Mouse (Mus musculus): Measurements from ENCODE around the gene Chrne.

Gene Chrne

GRCm38 (mm10) chr11:70628431-70628830, 9.4 kb upstream of the Chrne start:
- DNase-seq (ENCODE audit: low spot score in 2 of 2), result no peak

GRCm38 (mm10) chr11:70626877-70627276, 7.9 kb upstream of the Chrne start:
- no peak for DNase-seq (ENCODE audit: low spot score in 2 of 2)

- DNase-seq (ENCODE audit: low spot score in 2 of 2), result peak in 1 of 2 experiments; percentile 41
Measured at GRCm38 (mm10) chr11:70625473-70625872, 6.5 kb upstream of the Chrne start.

GRCm38 (mm10) chr11:70623053-70623742, 4.2 kb upstream of the Chrne start:
- DNase-seq (ENCODE audit: low spot score in 2 of 2), result no peak

- no peak for DNase-seq (ENCODE audit: low spot score in 2 of 2)
Measured at GRCm38 (mm10) chr11:70621972-70622814, 3.2 kb upstream of the Chrne start.

- DNase-seq (ENCODE audit: low spot score in 2 of 2), result peak in 1 of 2 experiments; percentile 17
Measured at GRCm38 (mm10) chr11:70615516-70616093, 3.4 kb downstream of the Chrne start, which contains the start of gene 4930544D05Rik. 4930544D05Rik (plus strand) TSS chr11:70615848.

- peak in 1 of 2 experiments; percentile 23 for DNase-seq (ENCODE audit: low spot score in 2 of 2)
Measured at GRCm38 (mm10) chr11:70615074-70615473, 3.9 kb downstream of the Chrne start.

GRCm38 (mm10) chr11:70612505-70612904, 6.5 kb downstream of the Chrne start:
- DNase-seq (ENCODE audit: low spot score in 2 of 2), result no peak

- DNase-seq (ENCODE audit: low spot score in 2 of 2), result no peak
Measured at GRCm38 (mm10) chr11:70610752-70611151, 8.3 kb downstream of the Chrne start.

GRCm38 (mm10) chr11:70608381-70609066, 10.5 kb downstream of the Chrne start:
- no peak for DNase-seq (ENCODE audit: low spot score in 2 of 2)

GRCm38 (mm10) chr11:70607611-70608010, 11.4 kb downstream of the Chrne start:
- no peak for DNase-seq (ENCODE audit: low spot score in 2 of 2)

- no peak for DNase-seq (ENCODE audit: low spot score in 2 of 2)
Measured at GRCm38 (mm10) chr11:70606717-70607116, 12.3 kb downstream of the Chrne start.

- peak; percentile 64 to 80 for DNase-seq (ENCODE audit: low spot score in 2 of 2)
Measured at GRCm38 (mm10) chr11:70605024-70605566, 13.9 kb downstream of the Chrne start.

GRCm38 (mm10) chr11:70598451-70598953, 20.5 kb downstream of the Chrne start:
- DNase-seq (ENCODE audit: low spot score in 2 of 2), result no peak

GRCm38 (mm10) chr11:70597301-70597700, 21.7 kb downstream of the Chrne start:
- DNase-seq (ENCODE audit: low spot score in 2 of 2), result no peak

GRCm38 (mm10) chr11:70596094-70596493, 22.9 kb downstream of the Chrne start:
- DNase-seq (ENCODE audit: low spot score in 2 of 2), result no peak

GRCm38 (mm10) chr11:70595638-70596037, 23.4 kb downstream of the Chrne start:
- DNase-seq (ENCODE audit: low spot score in 2 of 2), result no peak

GRCm38 (mm10) chr11:70594253-70594989, 24.6 kb downstream of the Chrne start:
- no peak for DNase-seq (ENCODE audit: low spot score in 2 of 2)

- DNase-seq (ENCODE audit: low spot score in 2 of 2), result no peak
Measured at GRCm38 (mm10) chr11:70591733-70592132, 27.3 kb downstream of the Chrne start.

GRCm38 (mm10) chr11:70586954-70587353, 32.1 kb downstream of the Chrne start:
- no peak for DNase-seq (ENCODE audit: low spot score in 2 of 2)

- no peak for DNase-seq (ENCODE audit: low spot score in 2 of 2)
Measured at GRCm38 (mm10) chr11:70586261-70586660, 32.8 kb downstream of the Chrne start.

All from right cerebral cortex, adult 2 months (tissue).